9 mouse cellular contexts compared by ENCODE assay signal in genomic region chr10:30537734-30538537, GRCm38 (mm10).
DNase-seq lines count a peak whose midpoint lies in the region; ATAC-seq and TF ChIP-seq lines count a peak whose summit lies in the region.
"Had no signal": no experiment of that assay in that cellular context is flagged by ENCODE, and none has a peak within 500 bp of the region (broad histone marks: within the 10 kb centered on the region; RNA-seq: fewer than 3 reads in every experiment).

No protein-coding gene starts in this region.

- peaks cover 4% of the 10 kb centered on the region; the same call in 1 of the 2 replicates for H3K36me3 ChIP-seq in intestine, embryonic 15.5 days
- no peaks in the 10 kb centered on the region for H3K36me3 ChIP-seq in intestine, embryonic 16.5 days (ENCODE audit: control insufficient read depth, insufficient read depth, low read length)
- H3K36me3 ChIP-seq in E14TG2a.4 (ENCODE audit: insufficient read depth, low read length): peaks cover 82% of the 10 kb centered on the region
- H3K36me3 ChIP-seq in intestine, postnatal 0 days (ENCODE audit: control insufficient read depth, insufficient read depth): peaks cover 15% of the 10 kb centered on the region

- 0 out of 2 replicates have a peak, but pooled peaks have one; percentile 34 for ATAC-seq in intestine, embryonic 15.5 days
- ATAC-seq in intestine, embryonic 16.5 days: no peak
- ATAC-seq in intestine, postnatal 0 days: 0 out of 2 replicates have a peak, but pooled peaks have one; percentile 22
- ATAC-seq in megakaryocyte-erythroid progenitor cell, adult 5-6 weeks (replicated peaks; ENCODE audit: low FRiP score, low TSS enrichment, poor library complexity, severe bottlenecking): peak; percentile 73; the same call in 1 of the 2 replicates

- no peak for TF ChIP-seq POLR2A in cortical plate, adult 2 months (IDR thresholded peaks at IDR 0.05; ENCODE audit: extremely low read depth, insufficient read depth, low read length)

- no peak overlapping the region for H3K9ac ChIP-seq in intestine, embryonic 15.5 days
- H3K9ac ChIP-seq in intestine, embryonic 16.5 days (ENCODE audit: low read depth, low read length): no peak overlapping the region
- H3K9ac ChIP-seq in intestine, postnatal 0 days (ENCODE audit: low read depth, low read length): no peak overlapping the region
- H3K9ac ChIP-seq: liver, embryonic 15.5 days had no signal

- H3K4me2 ChIP-seq in intestine, embryonic 15.5 days (replicated peaks): no peak overlapping the region
- H3K4me2 ChIP-seq in intestine, embryonic 16.5 days (ENCODE audit: low read depth, low read length): no peak overlapping the region
- H3K4me2 ChIP-seq in intestine, postnatal 0 days (replicated peaks; ENCODE audit: low read depth): no peak overlapping the region
- H3K4me2 ChIP-seq: liver, embryonic 15.5 days had no signal

- no peak for DNase-seq in c-Kit-positive CD71-positive TER-119-positive erythroid progenitor cells, embryonic 14.5 days (ENCODE audit: low spot score)
- DNase-seq in urinary bladder, postnatal 25 days (ENCODE audit: low spot score): no peak

- no peak overlapping the region for H3K27ac ChIP-seq in intestine, embryonic 15.5 days
- H3K27ac ChIP-seq in intestine, embryonic 16.5 days (ENCODE audit: low read length): no peak overlapping the region
- H3K27ac ChIP-seq in cortical plate, adult 2 months (ENCODE audit: insufficient read depth, low read length): no peak overlapping the region
- no peak overlapping the region for H3K27ac ChIP-seq in intestine, postnatal 0 days (ENCODE audit: low read depth, low read length)
- H3K27ac ChIP-seq: liver, embryonic 15.5 days had no signal

- 71% methylated on average over 10 of the region's 10 CpGs for WGBS in intestine, embryonic 15.5 days
- WGBS in intestine, embryonic 16.5 days: 74% methylated on average over 10 of the region's 10 CpGs
- WGBS in intestine, postnatal 0 days: 73% methylated on average over 10 of the region's 10 CpGs

- 0 out of 2 replicates have a peak, but pooled peaks have one; percentile 7 for TF ChIP-seq CTCF in E14TG2a.4 (conservative IDR thresholded peaks at IDR 0.05; ENCODE audit: low read length)
- TF ChIP-seq CTCF in cortical plate, adult 2 months (IDR thresholded peaks at IDR 0.05; ENCODE audit: extremely low read depth, insufficient read depth, low read length): peak; percentile 79
- peak; percentile 77 for TF ChIP-seq CTCF in intestine, postnatal 0 days (IDR thresholded peaks at IDR 0.05; ENCODE audit: low read depth)

- no peaks in the 10 kb centered on the region for H3K4me1 ChIP-seq in intestine, embryonic 15.5 days (replicated peaks)
- H3K4me1 ChIP-seq in intestine, embryonic 16.5 days (ENCODE audit: control insufficient read depth, insufficient read depth, low read length): no peaks in the 10 kb centered on the region
- H3K4me1 ChIP-seq in E14TG2a.4 (replicated peaks; ENCODE audit: low read depth, low read length): peaks cover 11% of the 10 kb centered on the region
- no peaks in the 10 kb centered on the region for H3K4me1 ChIP-seq in cortical plate, adult 2 months (ENCODE audit: control insufficient read depth, insufficient read depth, low read length)
- H3K4me1 ChIP-seq in intestine, postnatal 0 days (replicated peaks; ENCODE audit: control insufficient read depth, insufficient read depth, low read length): no peaks in the 10 kb centered on the region
- H3K4me1 ChIP-seq: liver, embryonic 15.5 days had no signal

- H3K27me3 ChIP-seq in intestine, embryonic 15.5 days (replicated peaks): no peaks in the 10 kb centered on the region
- no peaks in the 10 kb centered on the region for H3K27me3 ChIP-seq in intestine, embryonic 16.5 days (replicated peaks; ENCODE audit: control insufficient read depth, insufficient read depth, low read length)
- no peaks in the 10 kb centered on the region for H3K27me3 ChIP-seq in E14TG2a.4 (ENCODE audit: insufficient read depth, low read length)
- no peaks in the 10 kb centered on the region for H3K27me3 ChIP-seq in intestine, postnatal 0 days (replicated peaks; ENCODE audit: control insufficient read depth, insufficient read depth, low read length)
- H3K27me3 ChIP-seq: liver, embryonic 15.5 days had no signal

- no peak overlapping the region for H3K4me3 ChIP-seq in intestine, embryonic 15.5 days (replicated peaks)
- H3K4me3 ChIP-seq in intestine, embryonic 16.5 days (ENCODE audit: low read length): no peak overlapping the region
- no peak overlapping the region for H3K4me3 ChIP-seq in E14TG2a.4 (replicated peaks; ENCODE audit: low read length)
- H3K4me3 ChIP-seq in cortical plate, adult 2 months (ENCODE audit: insufficient read depth, low read length): no peak overlapping the region
- no peak overlapping the region for H3K4me3 ChIP-seq in intestine, postnatal 0 days (ENCODE audit: low read depth, low read length)
- H3K4me3 ChIP-seq: liver, embryonic 15.5 days had no signal

- H3K9me3 ChIP-seq in intestine, embryonic 15.5 days: no peaks in the 10 kb centered on the region
- H3K9me3 ChIP-seq in intestine, embryonic 16.5 days (ENCODE audit: control insufficient read depth, low read length): no peaks in the 10 kb centered on the region
- no peaks in the 10 kb centered on the region for H3K9me3 ChIP-seq in E14TG2a.4 (ENCODE audit: low read length)
- H3K9me3 ChIP-seq in intestine, postnatal 0 days (ENCODE audit: control insufficient read depth): no peaks in the 10 kb centered on the region
- H3K9me3 ChIP-seq: liver, embryonic 15.5 days had no signal

Comparison
In these comparisons a context has a peak if more than half of its experiments do, and no peak if none do; other contexts are left out.
1. CTCF ChIP-seq: peak in every context shown above with its lines; median percentile 79 in cortical plate, adult 2 months; 77 in intestine, postnatal 0 days; 7 in E14TG2a.4.